Mouse (Mus musculus): ENCODE results near the gene Cenpe. TPM values are rescaled to one million over a fixed set of nuclear protein-coding genes. Genes with fewer than 3 reads are reported as not detected.
"Not testable (repeated sequence)": the region's sequence is repeated elsewhere in the genome, so short reads cannot be mapped to it uniquely, and the experiment has no call there.

Cenpe gene
- 29.2 and 31.0 TPM in 2 replicates for polyA plus RNA-seq (2015; fragmentation: Nextera tagmentation; extraction: Ambion mirVana)

DNA sequence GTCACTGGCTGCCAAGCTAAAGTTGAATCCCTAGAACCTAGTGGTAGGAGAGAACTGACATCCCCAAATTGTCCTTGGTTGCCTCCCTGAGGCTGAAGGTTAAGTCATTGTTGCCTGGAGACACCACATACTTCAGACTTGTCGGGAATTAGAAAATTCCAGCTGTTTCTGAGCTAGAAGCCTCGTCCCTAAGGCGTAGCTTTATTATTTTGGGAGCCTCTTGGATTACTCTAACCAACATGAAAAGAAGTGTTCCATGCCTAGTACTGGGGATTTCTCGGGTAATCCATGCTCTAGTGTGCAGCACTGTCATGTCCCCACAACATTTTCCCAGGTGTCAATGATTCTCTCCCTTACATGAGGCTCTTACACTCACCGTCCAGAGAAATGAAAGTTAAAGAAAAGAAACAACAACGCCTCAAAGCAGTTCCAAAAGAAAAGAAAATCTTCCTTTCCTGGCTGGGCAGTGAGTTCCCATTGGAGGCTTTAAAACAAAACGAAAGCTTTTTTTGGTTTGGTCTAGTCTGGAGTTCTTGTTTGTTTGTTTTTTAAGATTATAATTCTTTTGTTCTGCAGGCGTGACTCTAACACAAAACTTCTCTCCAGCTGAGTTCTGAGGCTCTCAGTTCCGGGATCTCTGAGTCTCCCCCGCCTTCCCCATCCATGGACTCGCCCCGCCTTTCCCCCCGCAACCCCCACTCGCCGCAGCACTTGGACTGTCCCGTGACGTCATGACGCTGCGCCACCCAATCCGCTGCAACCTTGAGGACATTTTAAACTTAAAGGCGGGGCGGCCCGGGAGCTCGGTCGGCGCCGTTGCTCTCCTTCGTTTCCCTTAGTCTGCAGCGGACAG lies at the start of gene Cenpe:
Gene Cenpe, plus strand, starts transcription at position 733 of the 853 bp plus-strand sequence.
- peak within 1 kb of the TSS; percentile 76 for H3K9ac ChIP-seq
- no peaks in the 10 kb centered on the region for H3K27me3 ChIP-seq
- peaks cover 12% of the 10 kb centered on the region for H3K36me3 ChIP-seq
- ATAC-seq (ENCODE audit: borderline replicate concordance, extremely low read depth, low FRiP score, low TSS enrichment), result peak; percentile 94
- peaks cover 13% of the 10 kb centered on the region for H3K4me1 ChIP-seq
- WGBS, result 2% methylated on average over 29 of the region's 29 CpGs
- no peaks in the 10 kb centered on the region for H3K9me3 ChIP-seq
- peak within 1 kb of the TSS; percentile 87 for H3K4me3 ChIP-seq
- peak within 1 kb of the TSS; percentile 62 for H3K27ac ChIP-seq
- peak within 1 kb of the TSS; percentile 64 for H3K4me2 ChIP-seq

DNA sequence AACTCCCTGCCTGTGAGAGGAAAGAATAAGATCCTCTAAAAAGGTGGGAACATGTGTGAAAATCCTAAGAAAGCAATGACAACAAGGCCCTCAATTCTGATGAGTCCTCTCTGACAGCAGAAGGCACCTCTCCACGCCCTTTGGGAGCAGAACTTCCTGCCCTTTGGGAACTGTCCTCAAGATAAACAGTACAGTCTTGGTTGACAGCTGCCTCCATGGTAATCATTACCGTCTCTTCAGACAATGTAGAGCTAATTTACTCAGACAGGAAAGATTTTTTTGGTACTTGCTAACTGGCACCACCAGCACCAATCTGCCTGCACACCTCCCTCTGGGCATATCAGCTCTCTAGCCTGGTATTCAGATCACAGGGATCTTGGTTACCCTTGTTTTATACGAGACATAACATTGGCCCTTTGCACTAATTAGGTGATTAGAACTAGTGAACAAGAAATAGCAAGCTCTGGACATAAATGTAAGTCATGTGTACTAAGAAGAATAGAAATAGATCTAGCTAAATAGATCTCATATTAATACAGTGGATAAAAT lies 40.4 kb upstream of the Cenpe start:
- Histone ChIP-seq H3K27me3 (no peaks in the 10 kb centered on the region), H3K9me3 (no peaks in the 10 kb centered on the region), H3K9ac (no peak overlapping the region), H3K4me1 (no peaks in the 10 kb centered on the region), H3K4me3 (no peak overlapping the region), H3K27ac (no peak overlapping the region), H3K4me2 (no peak overlapping the region), H3K36me3 (no peaks in the 10 kb centered on the region)
- ATAC-seq (ENCODE audit: borderline replicate concordance, extremely low read depth, low FRiP score, low TSS enrichment), result no peak
- WGBS, result 51% methylated on average over 3 of the region's 3 CpGs

DNA sequence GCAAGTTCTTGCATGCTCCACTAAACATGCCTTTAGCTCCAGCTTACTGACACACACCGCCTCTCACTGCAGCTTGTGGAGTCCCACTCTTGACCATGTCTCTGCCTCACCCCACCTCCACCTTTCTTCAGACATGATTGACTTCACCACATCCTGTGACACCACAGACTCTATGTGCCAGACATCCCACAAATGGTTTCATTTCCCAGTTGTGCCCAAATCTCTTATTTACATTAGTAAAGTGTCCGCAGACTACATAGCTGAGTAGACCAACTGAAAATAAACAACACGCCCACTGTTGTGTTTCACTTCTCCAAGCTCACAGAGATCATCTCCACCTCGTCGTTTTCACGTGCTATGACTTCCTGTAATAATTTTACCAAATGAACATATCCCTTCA lies 20.5 kb upstream of the Cenpe start:
- H3K27me3 ChIP-seq, result no peaks in the 10 kb centered on the region
- no peak overlapping the region for H3K27ac ChIP-seq
- no peaks in the 10 kb centered on the region for H3K4me1 ChIP-seq
- H3K9me3 ChIP-seq, result no peaks in the 10 kb centered on the region
- ATAC-seq (ENCODE audit: borderline replicate concordance, extremely low read depth, low FRiP score, low TSS enrichment), result no peak
- no peaks in the 10 kb centered on the region for H3K36me3 ChIP-seq
- no peak overlapping the region for H3K4me2 ChIP-seq
- H3K9ac ChIP-seq, result no peak overlapping the region
- no peak overlapping the region for H3K4me3 ChIP-seq
- 69% methylated on average over 6 of the region's 6 CpGs for WGBS

DNA sequence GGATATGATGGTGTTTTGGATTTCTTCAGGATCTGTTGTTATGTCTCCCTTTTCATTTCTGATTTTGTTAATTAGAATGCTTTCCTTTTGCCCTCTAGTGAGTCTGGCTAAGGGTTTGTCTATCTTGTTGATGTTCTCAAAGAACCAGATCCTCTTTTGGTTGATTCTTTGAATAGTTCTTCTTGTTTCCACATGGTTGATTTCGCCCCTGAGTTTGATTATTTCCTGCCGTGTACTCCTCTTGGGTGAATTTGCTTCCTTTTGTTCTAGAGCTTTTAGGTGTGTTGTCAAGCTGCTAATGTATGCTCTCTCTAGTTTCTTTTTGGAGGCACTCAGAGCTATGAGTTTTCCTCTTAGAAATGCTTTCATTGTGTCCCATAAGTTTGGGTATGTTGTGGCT lies 14.3 kb upstream of the Cenpe start:
- H3K4me3 ChIP-seq; H3K9me3 ChIP-seq; H3K27ac ChIP-seq; H3K27me3 ChIP-seq; H3K4me2 ChIP-seq; H3K9ac ChIP-seq; ATAC-seq (ENCODE audit: borderline replicate concordance, extremely low read depth, low FRiP score, low TSS enrichment); H3K36me3 ChIP-seq; H3K4me1 ChIP-seq: not testable (repeated sequence)
- WGBS, result 92% methylated on average over 2 of the region's 2 CpGs

DNA sequence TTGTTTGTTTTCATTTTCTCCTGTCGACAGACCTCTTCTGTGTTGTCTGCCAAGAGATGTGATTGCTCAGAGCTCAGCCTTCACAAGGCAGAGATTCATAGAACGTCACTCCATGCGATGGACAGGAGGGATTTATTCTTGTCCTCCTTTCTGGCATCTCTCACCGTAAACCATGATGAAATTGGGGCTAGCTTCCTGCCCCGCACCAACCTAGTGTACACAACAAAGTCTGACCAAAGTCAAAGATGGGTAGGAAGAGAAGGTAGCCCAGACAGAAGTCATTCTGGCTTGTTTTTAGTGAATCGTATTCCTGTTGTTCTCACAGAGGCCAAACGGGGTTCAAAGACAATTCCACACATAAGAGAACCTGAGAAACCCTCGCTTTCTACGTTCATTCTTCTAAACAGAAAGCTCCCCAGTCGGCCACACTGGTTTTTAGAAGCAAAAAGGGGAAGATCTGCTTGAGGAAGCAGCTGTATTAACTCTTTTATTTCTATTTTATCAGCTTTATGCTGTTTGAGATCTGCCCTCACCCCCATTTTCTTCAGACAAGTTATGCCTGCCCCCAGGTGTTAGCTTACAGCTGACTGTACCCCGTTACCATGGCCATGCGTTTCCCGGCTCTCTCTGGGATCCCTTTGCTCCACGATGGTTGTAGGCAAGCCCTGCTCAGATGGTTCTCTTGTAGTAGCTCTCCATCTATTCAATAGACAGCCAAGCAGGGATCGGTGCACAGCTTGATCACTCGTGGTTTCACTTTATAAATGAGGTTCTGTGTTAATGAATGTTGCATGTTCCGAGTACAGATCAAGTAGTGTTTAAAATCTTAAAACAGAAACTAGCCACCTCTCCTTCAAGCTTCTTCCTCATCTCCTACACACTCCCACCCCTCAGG lies 11.7 kb upstream of the Cenpe start:
- Histone ChIP-seq H3K4me2 (no peak overlapping the region), H3K9ac (no peak overlapping the region), H3K4me1 (no peaks in the 10 kb centered on the region), H3K27ac (no peak overlapping the region), H3K36me3 (no peaks in the 10 kb centered on the region), H3K27me3 (no peaks in the 10 kb centered on the region), H3K9me3 (no peaks in the 10 kb centered on the region), H3K4me3 (no peak overlapping the region)
- WGBS, result 74% methylated on average over 17 of the region's 17 CpGs
- ATAC-seq (ENCODE audit: borderline replicate concordance, extremely low read depth, low FRiP score, low TSS enrichment), result no peak

DNA sequence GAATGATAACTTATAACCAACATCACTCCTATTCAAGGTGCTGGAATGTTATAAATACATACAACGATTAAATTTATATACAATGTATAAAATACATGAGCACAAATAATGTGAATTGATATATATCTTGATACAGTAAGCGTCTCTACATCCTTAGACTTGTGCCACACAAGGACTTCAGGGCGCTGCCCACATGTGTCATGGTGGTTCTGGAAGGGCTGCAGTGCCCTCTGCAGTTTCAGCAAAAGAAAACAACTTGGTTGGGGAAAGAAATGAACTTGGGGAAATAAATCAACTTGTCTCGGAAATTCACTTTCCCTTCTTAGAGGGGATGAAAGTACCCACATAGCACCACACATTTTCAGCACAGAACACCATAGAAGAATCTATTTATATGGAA lies 5.7 kb upstream of the Cenpe start:
- no peak for ATAC-seq (ENCODE audit: borderline replicate concordance, extremely low read depth, low FRiP score, low TSS enrichment)
- no peaks in the 10 kb centered on the region for H3K4me1 ChIP-seq
- H3K27ac ChIP-seq, result no peak overlapping the region

DNA sequence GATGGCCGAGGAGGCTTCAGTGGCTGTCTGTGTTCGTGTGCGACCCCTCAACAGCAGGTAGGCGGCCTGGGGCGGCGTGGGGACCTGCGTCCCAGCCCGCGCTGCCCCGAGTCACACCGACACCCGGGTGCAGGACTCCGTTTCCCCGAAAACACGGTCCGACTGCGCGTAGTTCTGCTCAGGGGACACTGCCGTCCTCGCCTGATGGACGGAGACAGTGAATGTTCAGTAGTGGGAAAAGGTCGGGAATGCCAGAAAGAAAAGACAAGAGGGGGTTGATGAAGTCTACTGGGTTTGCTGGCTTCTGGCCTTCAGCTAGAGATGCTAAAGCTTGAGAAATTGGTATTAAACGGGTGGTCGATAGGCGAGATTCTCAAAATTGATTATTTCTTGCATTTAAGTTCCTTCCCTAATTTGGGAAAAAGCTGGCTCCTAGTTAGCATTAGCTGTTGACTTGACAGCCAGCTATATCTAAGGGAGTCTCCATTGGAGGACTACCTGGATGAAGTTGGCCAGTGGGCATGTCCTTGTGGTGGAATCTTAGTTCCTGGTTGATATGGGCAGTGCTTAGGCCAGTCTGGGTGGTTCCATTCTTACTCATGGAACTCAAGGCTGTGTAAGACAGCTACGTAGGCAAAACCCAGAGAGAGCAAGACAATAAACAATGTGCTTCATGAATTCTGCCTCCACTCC lies 467 bp downstream of the Cenpe start:
- H3K27ac ChIP-seq, result 0 out of 2 replicates have a peak overlapping the region, but pooled peaks have one; percentile 20

More for the DNA sequence above, 5.7 kb upstream of the Cenpe start:
- Histone ChIP-seq H3K4me2 (no peak overlapping the region), H3K36me3 (no peaks in the 10 kb centered on the region), H3K27me3 (no peaks in the 10 kb centered on the region), H3K4me3 (no peak overlapping the region), H3K9ac (no peak overlapping the region), H3K9me3 (no peaks in the 10 kb centered on the region)
- WGBS, result 31% methylated on average over 4 of the region's 4 CpGs

DNA sequence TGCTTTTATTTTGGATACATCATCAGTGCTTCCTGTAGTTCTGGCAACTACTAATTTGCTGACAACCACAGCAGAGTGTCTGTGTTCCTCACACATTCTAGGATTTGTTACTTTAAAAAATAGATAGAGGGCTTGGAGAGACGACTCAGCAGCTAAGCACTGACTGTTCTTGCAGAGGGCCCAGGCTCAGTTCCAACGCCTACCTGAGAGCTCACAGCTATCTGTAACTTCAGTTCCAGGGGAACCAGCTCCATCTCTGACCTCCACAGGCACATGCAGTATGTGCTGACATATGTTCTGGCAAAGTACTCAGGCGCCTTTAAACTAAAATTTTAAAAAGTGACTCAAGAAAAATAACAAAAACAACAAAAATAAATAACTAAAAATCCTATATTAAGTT lies 19.7 kb downstream of the Cenpe start:
- WGBS, result 81% methylated on average over 3 of the region's 3 CpGs
- no peaks in the 10 kb centered on the region for H3K9me3 ChIP-seq
- H3K27ac ChIP-seq, result no peak overlapping the region
- peaks cover 65% of the 10 kb centered on the region for H3K36me3 ChIP-seq
- H3K4me1 ChIP-seq, result no peaks in the 10 kb centered on the region
- no peak overlapping the region for H3K4me3 ChIP-seq
- H3K9ac ChIP-seq, result no peak overlapping the region
- no peak overlapping the region for H3K4me2 ChIP-seq
- no peaks in the 10 kb centered on the region for H3K27me3 ChIP-seq
- no peak for ATAC-seq (ENCODE audit: borderline replicate concordance, extremely low read depth, low FRiP score, low TSS enrichment)

More for the DNA sequence above, 467 bp downstream of the Cenpe start:
- Histone ChIP-seq H3K4me1 (peaks cover 13% of the 10 kb centered on the region), H3K27me3 (no peaks in the 10 kb centered on the region), H3K9ac (peak overlapping the region; percentile 76), H3K4me3 (peak overlapping the region; percentile 87), H3K36me3 (peaks cover 18% of the 10 kb centered on the region), H3K4me2 (peak overlapping the region; percentile 64), H3K9me3 (no peaks in the 10 kb centered on the region)
- under 1% methylated on average over 26 of the region's 26 CpGs for WGBS
- ATAC-seq (ENCODE audit: borderline replicate concordance, extremely low read depth, low FRiP score, low TSS enrichment), result no peak

DNA sequence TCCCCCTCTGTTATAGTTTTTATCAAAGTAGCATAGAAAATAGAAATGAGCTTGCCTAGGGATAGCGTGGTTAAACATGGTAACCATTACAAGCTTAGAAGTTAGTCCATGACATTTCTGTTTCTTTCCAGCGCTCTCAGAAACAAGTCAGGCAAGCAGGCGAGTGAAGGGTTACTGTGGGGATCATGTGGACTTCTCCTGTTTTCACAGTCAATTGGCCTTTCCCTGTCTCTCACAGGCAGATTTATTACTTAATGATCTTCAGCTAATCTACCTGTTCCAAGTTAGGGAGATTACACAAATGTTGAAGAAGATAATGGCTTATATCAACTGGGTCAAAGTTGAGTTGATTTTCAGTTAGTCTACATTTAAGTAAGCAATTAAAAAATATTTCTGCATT lies 20.1 kb downstream of the Cenpe start:
- Histone ChIP-seq H3K36me3 (peaks cover 69% of the 10 kb centered on the region), H3K27me3 (no peaks in the 10 kb centered on the region), H3K9ac (no peak overlapping the region), H3K4me2 (no peak overlapping the region), H3K27ac (no peak overlapping the region), H3K4me3 (no peak overlapping the region), H3K9me3 (no peaks in the 10 kb centered on the region), H3K4me1 (no peaks in the 10 kb centered on the region)
- no peak for ATAC-seq (ENCODE audit: borderline replicate concordance, extremely low read depth, low FRiP score, low TSS enrichment)
- 91% methylated on average over 3 of the region's 3 CpGs for WGBS

DNA sequence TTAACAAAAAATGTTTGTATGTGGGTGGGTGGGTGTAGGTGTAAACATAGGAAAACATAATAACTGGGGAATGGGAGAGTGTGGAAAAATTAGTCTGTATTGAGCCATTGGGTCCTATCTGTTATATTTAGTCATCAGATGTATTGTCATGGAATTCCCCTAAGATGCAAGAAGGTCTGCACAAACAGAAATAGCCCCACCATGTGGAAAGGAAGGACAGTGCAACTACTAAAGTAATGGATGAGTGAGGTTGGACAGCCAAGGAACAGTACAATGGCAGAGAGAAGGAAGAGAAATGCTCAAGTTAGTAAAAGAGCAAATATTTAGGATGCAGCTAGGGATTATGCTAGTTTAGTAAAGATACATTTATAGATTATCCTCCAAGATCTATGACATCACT lies 33.4 kb downstream of the Cenpe start:
- Histone ChIP-seq H3K4me2 (no peak overlapping the region), H3K36me3 (peaks cover 87% of the 10 kb centered on the region), H3K4me1 (no peaks in the 10 kb centered on the region), H3K27ac (no peak overlapping the region), H3K27me3 (no peaks in the 10 kb centered on the region), H3K4me3 (no peak overlapping the region), H3K9ac (no peak overlapping the region), H3K9me3 (no peaks in the 10 kb centered on the region)
- no peak for ATAC-seq (ENCODE audit: borderline replicate concordance, extremely low read depth, low FRiP score, low TSS enrichment)

DNA sequence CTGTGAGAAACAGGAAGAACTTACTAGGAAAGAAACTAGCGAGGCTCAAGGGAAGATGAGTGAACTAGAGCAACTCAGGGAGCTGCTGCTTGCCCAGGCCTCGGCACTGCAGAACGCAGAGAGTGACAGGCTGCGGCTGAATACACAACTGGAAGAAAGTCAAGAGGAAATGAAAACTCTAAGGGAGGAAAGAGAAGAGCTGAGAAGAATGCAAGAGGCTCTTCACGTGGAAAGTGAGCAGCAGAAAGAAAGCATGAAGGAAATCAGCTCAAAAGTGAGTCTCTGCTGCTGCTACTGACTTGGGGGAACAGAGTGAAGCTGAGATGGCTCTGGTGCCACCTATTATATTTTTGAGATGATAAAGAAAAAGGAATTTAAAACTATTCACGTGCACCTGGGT lies 34.5 kb downstream of the Cenpe start:
- WGBS, result 90% methylated on average over 6 of the region's 6 CpGs
- no peak for ATAC-seq (ENCODE audit: borderline replicate concordance, extremely low read depth, low FRiP score, low TSS enrichment)
- Histone ChIP-seq H3K4me2 (no peak overlapping the region), H3K9me3 (no peaks in the 10 kb centered on the region), H3K27me3 (no peaks in the 10 kb centered on the region), H3K9ac (no peak overlapping the region), H3K4me3 (no peak overlapping the region), H3K36me3 (peaks cover 88% of the 10 kb centered on the region), H3K27ac (no peak overlapping the region), H3K4me1 (no peaks in the 10 kb centered on the region)
